Mouse (Mus musculus) lung, postnatal 0 days (tissue): ENCODE measurements around the gene Jak1.

Experiments used
- CTCF ChIP-seq: IDR thresholded peaks from 2 replicates; pipeline ENCODE4 v1.5.1; 2016; ENCODE audit warnings: antibody characterized with exemption, mild to moderate bottlenecking
- EP300 ChIP-seq: IDR thresholded peaks from 2 replicates; pipeline ENCODE4 v1.6.1; 2016; ENCODE audit warnings: antibody characterized with exemption, mild to moderate bottlenecking, control low read depth

DNA sequence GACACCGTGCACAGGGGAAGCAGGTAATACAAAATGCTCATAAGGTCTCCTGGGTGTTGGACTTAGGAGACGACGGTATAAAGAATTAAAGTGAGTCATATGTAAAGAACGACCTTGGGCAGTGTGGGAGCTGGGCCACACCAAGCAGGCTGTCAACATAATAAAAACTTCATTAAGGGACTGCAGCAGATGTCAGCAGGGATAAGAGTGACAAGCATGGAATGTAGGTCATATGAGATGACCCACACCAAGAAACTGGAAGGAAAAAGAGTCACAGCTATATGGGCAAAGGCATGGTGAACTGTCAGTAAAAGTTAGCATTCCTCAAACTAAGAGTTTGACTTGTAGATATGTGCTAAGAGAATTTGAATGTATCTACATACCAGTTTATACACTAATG, 120.7 kb downstream of the Jak1 start:
- no peak for TF ChIP-seq CTCF
- no peak for TF ChIP-seq EP300
